ENCODE assay signal across 16 mouse cellular contexts in the genomic region with DNA sequence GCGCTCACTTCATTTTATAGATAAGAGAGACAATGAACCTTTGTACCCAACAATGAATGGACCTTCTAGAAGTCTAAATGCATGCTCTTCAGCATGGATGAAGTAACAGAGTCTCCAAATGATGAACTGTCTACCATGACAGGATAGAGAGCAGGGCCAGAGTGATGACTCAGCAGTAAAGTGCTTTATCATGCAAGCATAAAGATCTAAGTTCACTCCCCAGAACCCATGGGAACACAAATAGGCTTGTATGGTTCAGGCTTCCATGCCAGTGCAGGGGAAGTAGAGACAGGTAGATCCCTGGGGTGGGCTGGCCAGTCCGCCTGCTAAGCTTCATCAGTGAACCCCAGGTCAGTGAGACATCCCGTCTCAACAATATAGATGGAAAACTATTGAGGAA.
"Had no signal": no experiment of that assay in that cellular context is flagged by ENCODE, and none has a peak within 500 bp of the region (broad histone marks: within the 10 kb centered on the region; RNA-seq: fewer than 3 reads in every experiment).

No protein-coding gene starts in this region.

- H3K27ac ChIP-seq: neural tube, embryonic 13.5 days; neural tube, embryonic 15.5 days; stomach, embryonic 15.5 days; stomach, postnatal 0 days had no signal

- H3K9me3 ChIP-seq: neural tube, embryonic 13.5 days; neural tube, embryonic 15.5 days; stomach, embryonic 15.5 days had no signal

- H3K4me1 ChIP-seq: neural tube, embryonic 15.5 days; stomach, embryonic 15.5 days had no signal

- H3K4me3 ChIP-seq: neural tube, embryonic 13.5 days; neural tube, embryonic 15.5 days; stomach, embryonic 15.5 days had no signal

- DNase-seq: retina, postnatal 1 day; right cerebral cortex, adult 18-20 months; right cerebral cortex, postnatal 14 days; right cerebral cortex, postnatal 25 days; right cerebral cortex, postnatal 4 days; spleen, adult 18-20 months; thymus, adult 18-20 months; thymus, adult 2 months; thymus, postnatal 14 days; thymus, postnatal 25 days; thymus, postnatal 36 days; thymus, postnatal 4 days had no signal

- H3K36me3 ChIP-seq: neural tube, embryonic 13.5 days; neural tube, embryonic 15.5 days; stomach, embryonic 15.5 days had no signal

- H3K9ac ChIP-seq: neural tube, embryonic 13.5 days; neural tube, embryonic 15.5 days; stomach, embryonic 15.5 days had no signal
